ENCODE assay signal across 8 mouse cellular contexts in genomic region chr12:83578896-83579569, GRCm38 (mm10). TPM values are rescaled to one million over a fixed set of nuclear protein-coding genes. Genes with fewer than 3 reads are reported as not detected.
DNase-seq lines count a peak whose midpoint lies in the region; ATAC-seq and TF ChIP-seq lines count a peak whose summit lies in the region.
"Had no signal": no experiment of that assay in that cellular context is flagged by ENCODE, and none has a peak within 500 bp of the region (broad histone marks: within the 10 kb centered on the region; RNA-seq: fewer than 3 reads in every experiment).

No protein-coding gene starts in this region.

- peak overlapping the region; percentile 88 for H3K27ac ChIP-seq in ES-Bruce4 (ENCODE audit: insufficient read depth, low read length)
- H3K27ac ChIP-seq in hindbrain, embryonic 16.5 days (ENCODE audit: low read depth, low read length): no peak overlapping the region
- H3K27ac ChIP-seq: limb, embryonic 15.5 days had no signal

- WGBS in hindbrain, embryonic 16.5 days: 35% methylated on average over 3 of the region's 3 CpGs

- H3K36me3 ChIP-seq in E14TG2a.4 (ENCODE audit: insufficient read depth, low read length) (peaks cover 54% of the 10 kb centered on the region), ES-Bruce4 (ENCODE audit: control insufficient read depth, insufficient read depth, low read length, poor library complexity, severe bottlenecking) (peaks cover 10% of the 10 kb centered on the region)
- peaks cover 17% of the 10 kb centered on the region for H3K36me3 ChIP-seq in hindbrain, embryonic 16.5 days (ENCODE audit: control insufficient read depth, insufficient read depth, low read length)

- H3K4me2 ChIP-seq in hindbrain, embryonic 16.5 days (ENCODE audit: low read length): no peak overlapping the region
- H3K4me2 ChIP-seq: limb, embryonic 15.5 days had no signal

- TF ChIP-seq CTCF in E14TG2a.4 (conservative IDR thresholded peaks at IDR 0.05; ENCODE audit: low read length): no peak
- no peak for TF ChIP-seq CTCF in ES-Bruce4 (IDR thresholded peaks at IDR 0.05; ENCODE audit: low read depth, low read length)

- no peak overlapping the region for H3K9ac ChIP-seq in ES-Bruce4 (ENCODE audit: low read depth, poor library complexity, severe bottlenecking)
- no peak overlapping the region for H3K9ac ChIP-seq in hindbrain, embryonic 16.5 days (ENCODE audit: low read depth, low read length)
- H3K9ac ChIP-seq: limb, embryonic 15.5 days had no signal

- H3K27me3 ChIP-seq in E14TG2a.4 (ENCODE audit: insufficient read depth, low read length) (no peaks in the 10 kb centered on the region), ES-Bruce4 (ENCODE audit: control insufficient read depth, insufficient read depth, low read length, poor library complexity, severe bottlenecking) (no peaks in the 10 kb centered on the region)
- no peaks in the 10 kb centered on the region for H3K27me3 ChIP-seq in hindbrain, embryonic 16.5 days (replicated peaks; ENCODE audit: control insufficient read depth, insufficient read depth, low read length)
- H3K27me3 ChIP-seq: limb, embryonic 15.5 days had no signal

- peak; percentile 12 for DNase-seq in heart, adult 8-10 months (ENCODE audit: low spot score)
- DNase-seq in liver: peak; percentile 89
- no peak for DNase-seq in right cerebral cortex, postnatal 25 days
- DNase-seq in left cerebral cortex, adult 8-10 months (ENCODE audit: low spot score in 2 of 2): no peak

- TF ChIP-seq POLR2A in ES-Bruce4 (IDR thresholded peaks at IDR 0.05; ENCODE audit: insufficient read depth, low read length): no peak

- H3K4me1 ChIP-seq in E14TG2a.4 (replicated peaks; ENCODE audit: low read depth, low read length) (peaks cover 85% of the 10 kb centered on the region), ES-Bruce4 (ENCODE audit: control insufficient read depth, insufficient read depth, low read length) (peaks cover 4% of the 10 kb centered on the region)
- peaks cover 4% of the 10 kb centered on the region for H3K4me1 ChIP-seq in hindbrain, embryonic 16.5 days (ENCODE audit: control insufficient read depth, insufficient read depth, low read depth, low read length)

- peak; percentile 72 for TF ChIP-seq EP300 in ES-Bruce4 (IDR thresholded peaks at IDR 0.05; ENCODE audit: insufficient read depth, low read depth, low read length)

- peak overlapping the region; percentile 35 for H3K4me3 ChIP-seq in E14TG2a.4 (replicated peaks; ENCODE audit: low read length)
- H3K4me3 ChIP-seq in ES-Bruce4 (ENCODE audit: low read depth, low read length): no peak overlapping the region
- H3K4me3 ChIP-seq in hindbrain, embryonic 16.5 days (ENCODE audit: low read length): no peak overlapping the region
- H3K4me3 ChIP-seq: limb, embryonic 15.5 days had no signal

- no peak for ATAC-seq in hindbrain, embryonic 16.5 days

- no peaks in the 10 kb centered on the region for H3K9me3 ChIP-seq in E14TG2a.4 (ENCODE audit: low read length)
- H3K9me3 ChIP-seq in ES-Bruce4 (replicated peaks; ENCODE audit: control insufficient read depth, insufficient read depth, low read length, poor library complexity, severe bottlenecking): no peaks in the 10 kb centered on the region
- H3K9me3 ChIP-seq in hindbrain, embryonic 16.5 days (ENCODE audit: control insufficient read depth, low read length): no peaks in the 10 kb centered on the region
- H3K9me3 ChIP-seq: limb, embryonic 15.5 days had no signal

RNA-seq across cellular contexts. Expression of gene Zfyve1, which starts 18.0 kb away (rescaled TPM):
- 37.7 and 38.0 TPM in 2 replicates for polyA plus RNA-seq in ES-Bruce4 (2011; ENCODE audit: insufficient read depth, insufficient read length, low read depth, missing spikeins)
- total RNA-seq in heart, adult 8-10 months (2022): 10 to 100 TPM; 12.4 to 16.9 (median 14.4) TPM
- 20.8 and 26.1 TPM in 2 replicates for polyA plus RNA-seq in hindbrain, embryonic 16.5 days (2015; fragmentation: Nextera tagmentation; extraction: Ambion mirVana)
- total RNA-seq in left cerebral cortex, adult 8-10 months (2022): 10 to 100 TPM; 38.9 to 47.2 (median 42.2) TPM

RNA-seq across cellular contexts. Expression of gene Rbm25, which starts 52.0 kb away (rescaled TPM):
- polyA plus RNA-seq in ES-Bruce4 (2011; ENCODE audit: insufficient read depth, insufficient read length, low read depth, missing spikeins): 370 and 372 TPM in 2 replicates
- total RNA-seq in heart, adult 8-10 months (2022): 10 to 100 TPM; 38.8 to 51.6 (median 44.8) TPM
- 217 TPM in 2 replicates for polyA plus RNA-seq in hindbrain, embryonic 16.5 days (2015; fragmentation: Nextera tagmentation; extraction: Ambion mirVana)
- total RNA-seq in left cerebral cortex, adult 8-10 months (2022): 100 to 1,000 TPM; 113 to 124 (median 120) TPM

RNA-seq across cellular contexts. Expression of gene Dcaf4, which starts 58.8 kb away (rescaled TPM):
- polyA plus RNA-seq in ES-Bruce4 (2011; ENCODE audit: insufficient read depth, insufficient read length, low read depth, missing spikeins): 125 and 134 TPM in 2 replicates
- 10 to 100 TPM; 12.8 to 16.3 (median 14.9) TPM for total RNA-seq in heart, adult 8-10 months (2022)
- polyA plus RNA-seq in hindbrain, embryonic 16.5 days (2015; fragmentation: Nextera tagmentation; extraction: Ambion mirVana): 47.3 and 48.2 TPM in 2 replicates
- total RNA-seq in left cerebral cortex, adult 8-10 months (2022): 10 to 100 TPM; 31.2 to 34.0 (median 33.0) TPM

Comparison
In these comparisons a context has a peak if more than half of its experiments do, and no peak if none do; other contexts are left out.
1. DNase-seq: peak in heart, adult 8-10 months (single experiment) and liver (single experiment); none in right cerebral cortex, postnatal 25 days (single experiment) and left cerebral cortex, adult 8-10 months (0 of 2).